Mouse (Mus musculus) T-cell, adult 2 months (primary cell): ENCODE measurements around the gene Xxylt1.

Experiments
- DNase-seq: peaks from one replicate; pipeline ENCODE4 v3.0.0; 2022; ENCODE audit warnings: low spot score

Gene Xxylt1

GRCm38 (mm10) chr16:30915611-30916220, 165.5 kb downstream of the Xxylt1 start:
- no peak for DNase-seq
